Mouse (Mus musculus): ENCODE measurements around the gene Tmem51. TPM values are rescaled to one million over a fixed set of nuclear protein-coding genes. Genes with fewer than 3 reads are reported as not detected.

Gene Tmem51
- total and polyA plus RNA-seq, 2 experiments, result 4.1 to 13.3 TPM

DNA sequence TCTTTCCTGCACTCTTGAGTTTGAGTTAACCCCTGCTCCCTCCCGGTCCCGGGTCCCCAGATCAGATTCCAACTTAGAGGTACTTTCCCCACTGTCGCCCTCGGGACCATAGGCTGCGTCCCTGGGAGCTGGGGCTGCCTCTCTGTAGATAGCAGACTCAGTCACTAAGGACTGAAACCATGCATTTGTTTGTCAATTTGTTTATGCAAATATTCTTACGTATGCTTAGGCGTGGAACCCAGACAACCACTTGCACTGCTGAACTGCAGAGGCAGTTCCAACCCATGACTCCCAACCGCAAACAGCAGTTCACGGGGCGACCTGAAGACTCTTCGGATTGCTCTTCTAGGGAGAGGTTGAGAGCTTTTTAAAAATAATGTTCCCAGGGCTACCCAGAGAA, 8.2 kb downstream of the Tmem51 start:
- H3K79me2 ChIP-seq (ENCODE audit: control insufficient read depth, insufficient read depth, low read length), result peaks cover 12% of the 10 kb centered on the region; the same call in 1 of the 2 replicates
- no peaks in the 10 kb centered on the region for H3K27me3 ChIP-seq (ENCODE audit: control insufficient read depth, insufficient read depth, low read length)
- H3K4me3 ChIP-seq (ENCODE audit: insufficient read depth, low read depth, low read length), result no peak overlapping the region
- TF ChIP-seq CTCF (IDR thresholded peaks at IDR 0.05; ENCODE audit: low read depth, low read length) (no peak), POLR2A (IDR thresholded peaks at IDR 0.05; ENCODE audit: extremely low read depth, insufficient read depth, low read length) (no peak)
- H3K4me1 ChIP-seq (ENCODE audit: control insufficient read depth, insufficient read depth, low read length), result peaks cover 13% of the 10 kb centered on the region
- no peak for DNase-seq (ENCODE audit: extremely low read depth, low read depth, low spot score)
- no peaks in the 10 kb centered on the region for H3K36me3 ChIP-seq (ENCODE audit: control insufficient read depth, insufficient read depth, low read length)
- no peak overlapping the region for H3K27ac ChIP-seq (replicated peaks; ENCODE audit: insufficient read depth, low read depth, low read length)
- no peak overlapping the region for H3K9ac ChIP-seq (ENCODE audit: low read depth, low read length)
- 58% methylated on average over 11 of the region's 11 CpGs for WGBS

DNA sequence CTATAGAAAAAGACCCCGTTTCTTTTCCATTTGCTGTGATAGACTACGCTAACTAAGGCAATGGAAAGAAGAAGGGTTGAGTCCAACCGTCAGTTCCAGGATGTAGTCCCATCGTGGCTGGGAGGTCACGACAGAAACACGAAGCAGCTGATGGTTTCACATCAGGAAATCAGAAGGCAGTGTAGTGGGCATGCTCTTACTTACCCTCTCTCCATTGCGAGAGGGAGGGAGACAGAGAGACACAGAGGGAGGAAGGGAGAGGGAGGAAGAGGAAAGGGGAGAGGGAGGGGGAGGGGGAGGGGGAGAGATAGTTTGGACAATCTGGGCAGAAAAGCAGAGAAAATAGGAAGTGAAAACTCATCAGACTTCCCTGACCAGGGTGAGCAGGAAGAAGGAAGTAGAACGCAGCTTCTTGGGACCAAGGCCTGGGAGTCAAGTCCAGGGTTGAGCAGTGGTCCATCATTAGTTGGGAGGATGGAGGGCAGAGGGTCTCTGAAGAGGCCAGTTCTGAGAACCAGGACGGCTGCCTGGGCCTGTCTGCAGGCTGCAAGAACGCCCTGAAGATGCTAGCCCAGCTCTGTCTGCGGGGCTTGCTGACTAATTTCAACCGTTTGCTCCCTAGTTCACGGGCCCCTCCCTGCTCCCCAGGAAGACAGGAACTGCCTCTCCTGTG, 9.9 kb downstream of the Tmem51 start:
- H3K9ac ChIP-seq (ENCODE audit: low read depth, low read length), result no peak overlapping the region
- peaks cover 12% of the 10 kb centered on the region for H3K4me1 ChIP-seq (ENCODE audit: control insufficient read depth, insufficient read depth, low read length)
- peak overlapping the region; percentile 43 for H3K27ac ChIP-seq (replicated peaks; ENCODE audit: insufficient read depth, low read depth, low read length)

DNA sequence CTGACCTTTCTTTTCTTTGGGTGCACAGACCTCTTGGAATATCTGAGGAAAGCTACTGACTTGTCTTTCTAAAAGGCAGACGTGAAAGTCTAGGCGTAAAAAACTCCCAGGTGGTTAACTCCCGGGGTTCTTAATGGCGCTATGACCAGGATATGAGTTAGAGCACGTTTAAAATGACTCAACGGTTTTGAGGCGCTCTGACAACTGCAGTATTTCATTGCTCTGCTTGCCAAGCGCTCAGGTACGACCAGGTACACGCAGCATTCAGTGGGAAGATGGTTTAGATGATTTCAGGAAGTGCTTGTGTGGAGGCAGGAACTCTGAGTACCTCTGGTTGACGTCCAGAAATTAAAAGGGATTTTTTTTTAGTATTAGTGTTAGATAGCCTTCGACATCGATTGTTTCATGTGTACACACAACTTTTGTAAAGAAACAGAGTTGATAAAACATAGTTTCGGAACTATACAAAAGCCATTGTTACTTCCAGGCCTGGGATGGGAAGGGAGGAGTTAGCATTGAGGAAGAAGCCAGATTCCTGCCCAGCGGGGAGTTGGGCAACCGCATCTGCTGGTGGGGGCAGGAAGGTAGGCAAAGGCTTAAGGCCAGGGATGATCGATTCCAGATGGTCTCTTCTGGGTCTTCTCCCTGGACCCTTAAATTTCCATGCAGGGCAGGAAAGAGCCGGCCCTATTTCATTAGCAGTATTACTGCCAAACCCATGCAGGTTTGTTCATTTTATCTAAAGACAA, 12.7 kb downstream of the Tmem51 start:
- peak overlapping the region; percentile 88 for H3K27ac ChIP-seq (replicated peaks; ENCODE audit: insufficient read depth, low read depth, low read length)
- peak; percentile 76 for DNase-seq (ENCODE audit: extremely low read depth, low read depth, low spot score)
- 9% methylated on average over 18 of the region's 18 CpGs for WGBS
- no peaks in the 10 kb centered on the region for H3K36me3 ChIP-seq (ENCODE audit: control insufficient read depth, insufficient read depth, low read length)
- no peak overlapping the region for H3K9ac ChIP-seq (ENCODE audit: low read depth, low read length)
- no peak for TF ChIP-seq CTCF (IDR thresholded peaks at IDR 0.05; ENCODE audit: low read depth, low read length)
- TF ChIP-seq POLR2A (IDR thresholded peaks at IDR 0.05; ENCODE audit: extremely low read depth, insufficient read depth, low read length), result no peak
- peaks cover 5% of the 10 kb centered on the region; the same call in 1 of the 2 replicates for H3K79me2 ChIP-seq (ENCODE audit: control insufficient read depth, insufficient read depth, low read length)
- peaks cover 15% of the 10 kb centered on the region for H3K4me1 ChIP-seq (ENCODE audit: control insufficient read depth, insufficient read depth, low read length)
- no peaks in the 10 kb centered on the region for H3K27me3 ChIP-seq (ENCODE audit: control insufficient read depth, insufficient read depth, low read length)
- H3K4me3 ChIP-seq (ENCODE audit: insufficient read depth, low read depth, low read length), result no peak overlapping the region

More for the DNA sequence above, 9.9 kb downstream of the Tmem51 start:
- Histone ChIP-seq H3K4me3 (ENCODE audit: insufficient read depth, low read depth, low read length) (no peak overlapping the region), H3K27me3 (ENCODE audit: control insufficient read depth, insufficient read depth, low read length) (no peaks in the 10 kb centered on the region), H3K36me3 (ENCODE audit: control insufficient read depth, insufficient read depth, low read length) (no peaks in the 10 kb centered on the region), H3K79me2 (ENCODE audit: control insufficient read depth, insufficient read depth, low read length) (peaks cover 5% of the 10 kb centered on the region; the same call in 1 of the 2 replicates)
- TF ChIP-seq POLR2A (IDR thresholded peaks at IDR 0.05; ENCODE audit: extremely low read depth, insufficient read depth, low read length) (no peak), CTCF (IDR thresholded peaks at IDR 0.05; ENCODE audit: low read depth, low read length) (no peak)
- DNase-seq (ENCODE audit: extremely low read depth, low read depth, low spot score), result no peak
- WGBS, result 71% methylated on average over 13 of the region's 13 CpGs

DNA sequence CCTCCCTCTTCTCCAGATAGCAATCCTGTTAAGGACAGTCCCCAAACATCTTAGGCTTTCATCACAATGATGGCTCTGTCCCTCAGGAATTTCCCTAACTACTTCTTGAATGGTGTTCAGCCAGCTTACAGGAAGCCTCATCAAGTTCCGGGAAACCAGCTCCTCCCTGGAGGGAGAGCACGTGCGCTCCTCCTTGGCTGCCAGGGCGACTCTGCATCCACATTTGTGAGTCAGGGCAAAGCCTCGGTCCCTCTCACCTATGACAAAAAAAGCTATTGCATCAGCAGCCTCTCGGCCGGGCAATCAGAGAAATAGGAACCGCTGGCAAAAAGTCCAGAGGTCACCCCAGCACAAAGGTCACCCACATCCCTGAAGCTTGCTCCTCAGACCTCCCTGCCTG, 13.3 kb downstream of the Tmem51 start:
- TF ChIP-seq POLR2A (IDR thresholded peaks at IDR 0.05; ENCODE audit: extremely low read depth, insufficient read depth, low read length) (no peak), CTCF (IDR thresholded peaks at IDR 0.05; ENCODE audit: low read depth, low read length) (no peak)
- Histone ChIP-seq H3K36me3 (ENCODE audit: control insufficient read depth, insufficient read depth, low read length) (no peaks in the 10 kb centered on the region), H3K27me3 (ENCODE audit: control insufficient read depth, insufficient read depth, low read length) (no peaks in the 10 kb centered on the region), H3K4me1 (ENCODE audit: control insufficient read depth, insufficient read depth, low read length) (peaks cover 15% of the 10 kb centered on the region), H3K79me2 (ENCODE audit: control insufficient read depth, insufficient read depth, low read length) (peaks cover 5% of the 10 kb centered on the region; the same call in 1 of the 2 replicates), H3K4me3 (ENCODE audit: insufficient read depth, low read depth, low read length) (no peak overlapping the region), H3K27ac (replicated peaks; ENCODE audit: insufficient read depth, low read depth, low read length) (peak overlapping the region; percentile 88), H3K9ac (ENCODE audit: low read depth, low read length) (no peak overlapping the region)
- peak; percentile 95 for DNase-seq (ENCODE audit: extremely low read depth, low read depth, low spot score)
- 1% methylated on average over 8 of the region's 8 CpGs for WGBS

DNA sequence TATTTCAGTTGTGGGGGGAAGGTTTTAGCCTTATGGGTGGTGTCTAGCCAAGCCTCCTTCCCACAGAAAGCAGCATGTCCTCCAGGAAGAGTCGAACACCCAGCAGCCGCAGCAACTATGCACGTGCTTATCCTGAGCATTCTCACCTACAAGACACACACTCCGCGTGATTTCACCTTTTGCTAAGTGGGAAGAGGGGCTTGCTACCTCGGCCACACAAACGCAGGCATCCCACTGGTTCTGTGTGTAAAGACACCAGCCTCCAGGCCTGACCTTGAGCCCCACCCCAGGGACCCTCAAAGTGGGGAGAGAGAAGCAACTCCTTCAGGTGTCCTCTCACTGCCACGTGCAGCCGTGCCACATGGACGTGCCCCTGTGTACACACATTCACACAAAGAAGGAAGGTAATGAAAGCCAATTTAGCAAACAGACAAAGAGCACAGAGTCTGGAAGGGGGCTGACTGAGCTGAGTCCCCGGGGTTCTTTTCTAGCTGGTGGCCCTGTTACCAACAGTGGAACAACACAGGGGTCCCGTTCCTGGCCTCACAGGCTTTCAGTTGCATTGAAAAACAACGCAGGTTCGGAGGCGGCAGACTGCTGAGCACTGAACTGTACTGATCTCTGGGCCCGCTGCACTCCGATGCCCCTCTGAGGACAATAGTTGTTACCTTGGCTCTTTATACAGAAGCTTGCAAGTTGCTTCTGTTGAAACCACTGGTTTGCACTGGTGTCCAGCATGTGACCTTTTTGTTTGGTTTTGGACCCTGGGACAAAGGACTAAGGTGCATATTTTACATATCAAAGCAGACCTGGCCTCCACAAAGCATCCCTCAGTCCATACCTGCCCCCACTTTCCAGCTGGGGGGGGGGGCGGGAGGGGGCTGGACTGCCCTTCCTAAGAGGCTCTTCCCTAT, 14.9 kb downstream of the Tmem51 start:
- 45% methylated on average over 18 of the region's 18 CpGs for WGBS
- Histone ChIP-seq H3K27me3 (ENCODE audit: control insufficient read depth, insufficient read depth, low read length) (no peaks in the 10 kb centered on the region), H3K79me2 (ENCODE audit: control insufficient read depth, insufficient read depth, low read length) (peaks cover 5% of the 10 kb centered on the region; the same call in 1 of the 2 replicates), H3K27ac (replicated peaks; ENCODE audit: insufficient read depth, low read depth, low read length) (peak overlapping the region; percentile 38), H3K36me3 (ENCODE audit: control insufficient read depth, insufficient read depth, low read length) (no peaks in the 10 kb centered on the region), H3K4me3 (ENCODE audit: insufficient read depth, low read depth, low read length) (no peak overlapping the region), H3K9ac (ENCODE audit: low read depth, low read length) (peak overlapping the region; percentile 12; the same call in 1 of the 2 replicates), H3K4me1 (ENCODE audit: control insufficient read depth, insufficient read depth, low read length) (peaks cover 16% of the 10 kb centered on the region)
- TF ChIP-seq CTCF (IDR thresholded peaks at IDR 0.05; ENCODE audit: low read depth, low read length), result no peak
- no peak for TF ChIP-seq POLR2A (IDR thresholded peaks at IDR 0.05; ENCODE audit: extremely low read depth, insufficient read depth, low read length)
- peak; percentile 87 for DNase-seq (ENCODE audit: extremely low read depth, low read depth, low spot score)
